Mouse (Mus musculus): ENCODE data around the gene Galnt17.

The Galnt17 gene

DNA sequence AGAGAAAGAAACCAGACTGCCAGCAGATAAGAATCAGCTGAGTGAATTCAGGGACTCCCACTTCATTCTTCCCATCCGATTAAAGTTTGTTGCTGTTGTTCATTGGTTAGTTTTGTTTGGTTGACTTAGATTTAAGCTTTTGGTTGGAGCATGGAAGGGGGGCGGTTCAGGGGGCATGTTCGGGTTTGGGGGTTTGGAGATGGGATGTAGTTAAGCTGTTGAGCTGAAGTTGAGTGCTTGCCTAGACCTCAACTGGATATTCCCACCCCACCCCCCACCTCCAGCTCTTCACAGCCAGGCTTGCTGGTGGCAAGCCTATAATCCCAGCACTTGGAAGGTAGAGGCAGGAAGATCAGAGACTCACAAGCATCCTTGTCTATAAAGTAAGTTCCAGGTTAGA is at the start of gene Galnt17:
Galnt17 (minus strand) TSS at position 101 of the 400 bp plus-strand sequence.
- ChIA-PET POLR2A (interaction anchor here in 2 of 4 experiments (0.6 to 0.8 kb wide), 2 partner anchors 134 to 237 kb away, joined by 3 read pairs; no protein-coding TSS in a partner anchor), CTCF (interaction anchor here in 3 of 4 experiments (0.6 to 1.4 kb wide), 3 partner anchors 121 to 497 kb away, joined by 3 to 4 read pairs (median 4); no protein-coding TSS in a partner anchor)

DNA sequence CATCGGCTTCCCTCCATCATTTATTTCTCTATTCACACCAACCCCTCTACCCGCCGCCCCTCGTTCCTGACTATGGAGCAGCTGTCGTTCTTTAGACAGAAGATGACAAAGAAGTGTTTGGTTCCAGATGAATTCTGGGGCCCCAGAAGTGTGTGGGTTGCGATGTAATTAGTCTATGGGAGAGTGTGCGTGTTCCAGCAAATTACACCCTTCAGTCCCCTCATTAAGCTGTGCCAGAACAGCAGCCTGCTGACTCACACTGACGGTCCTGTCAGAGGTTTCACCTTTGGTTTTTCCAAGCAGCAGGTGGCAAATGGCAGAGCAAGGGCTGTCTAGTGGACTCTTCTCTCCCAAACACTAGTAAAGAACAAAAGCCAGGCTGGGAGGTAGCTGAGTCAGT is 26.2 kb upstream of the Galnt17 start:
- ChIA-PET CTCF (interaction anchor here in 2 of 4 experiments (0.6 kb wide), 2 partner anchors 63 to 285 kb away, joined by 4 read pairs; no protein-coding TSS in a partner anchor), POLR2A (no interaction called here)

DNA sequence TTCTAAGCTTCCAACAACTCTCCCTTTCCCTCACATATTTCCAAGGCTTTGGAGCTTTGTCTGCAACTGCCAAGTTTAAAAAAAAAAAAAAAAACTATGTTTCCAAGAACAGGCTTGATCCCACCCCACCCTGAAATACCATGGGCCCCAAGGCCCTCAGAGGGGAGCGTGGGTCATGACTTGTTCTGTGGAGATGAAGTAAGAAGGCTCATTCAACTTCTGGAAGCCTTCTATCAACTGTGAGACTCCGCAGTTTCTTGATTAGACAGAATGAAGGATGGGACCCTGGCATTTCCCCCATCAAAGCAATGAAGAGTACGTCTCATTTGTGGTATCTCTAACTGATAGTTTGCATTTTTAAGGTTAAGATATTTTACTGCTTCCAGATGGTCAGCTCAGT is 13.0 kb upstream of the Galnt17 start:
- POLR2A ChIA-PET = no interaction called here
- CTCF ChIA-PET = interaction anchor here in 2 of 4 experiments (0.6 kb wide), 2 partner anchors 105 to 330 kb away, joined by 3 to 5 read pairs; no protein-coding TSS in a partner anchor

DNA sequence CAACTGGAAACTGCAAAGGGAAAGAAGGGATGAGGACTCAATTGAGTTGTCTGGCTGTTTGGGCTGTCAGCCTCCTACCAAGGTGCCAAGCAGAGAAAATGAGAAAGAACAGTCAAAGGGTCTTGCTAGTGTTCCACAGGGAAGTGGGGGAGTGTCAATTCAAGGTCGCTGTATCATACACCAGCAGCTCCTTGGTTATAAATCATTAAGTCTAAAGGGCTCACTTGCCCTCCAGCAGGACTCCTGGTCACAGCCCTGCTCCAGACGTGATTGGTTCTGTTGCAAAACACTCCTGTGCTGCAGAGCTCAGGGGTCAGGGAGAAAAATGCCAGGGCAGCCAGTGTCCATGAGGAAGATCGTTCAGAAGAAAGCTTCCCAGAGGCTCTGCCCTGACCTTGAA is 11.3 kb upstream of the Galnt17 start:
- ChIA-PET CTCF (no interaction called here), POLR2A (interaction anchor here in 1 of 4 experiments (1.4 kb wide), 1 partner anchor 87 kb away, joined by 3 read pairs; no protein-coding TSS in a partner anchor)

DNA sequence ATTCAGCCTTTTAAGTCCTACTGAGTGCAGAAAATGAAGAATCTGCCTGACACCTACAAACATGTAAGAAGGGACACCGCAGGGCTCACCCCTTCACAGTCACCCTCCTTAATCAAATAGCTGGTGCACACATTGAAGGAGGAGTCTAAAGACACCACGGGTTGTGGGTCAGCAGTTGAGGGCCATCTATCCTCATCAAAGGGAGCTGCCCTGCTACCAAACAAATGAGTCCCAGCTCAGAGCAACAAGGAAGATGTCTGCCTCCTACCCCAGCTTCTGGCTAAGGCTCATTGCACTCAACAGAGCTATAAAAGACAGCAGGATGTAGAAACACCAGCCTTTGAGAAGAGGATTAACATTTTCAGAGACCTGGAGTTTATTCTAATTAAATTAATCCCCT is 10.8 kb upstream of the Galnt17 start:
- POLR2A ChIA-PET = no interaction called here
- CTCF ChIA-PET = no interaction called here

DNA sequence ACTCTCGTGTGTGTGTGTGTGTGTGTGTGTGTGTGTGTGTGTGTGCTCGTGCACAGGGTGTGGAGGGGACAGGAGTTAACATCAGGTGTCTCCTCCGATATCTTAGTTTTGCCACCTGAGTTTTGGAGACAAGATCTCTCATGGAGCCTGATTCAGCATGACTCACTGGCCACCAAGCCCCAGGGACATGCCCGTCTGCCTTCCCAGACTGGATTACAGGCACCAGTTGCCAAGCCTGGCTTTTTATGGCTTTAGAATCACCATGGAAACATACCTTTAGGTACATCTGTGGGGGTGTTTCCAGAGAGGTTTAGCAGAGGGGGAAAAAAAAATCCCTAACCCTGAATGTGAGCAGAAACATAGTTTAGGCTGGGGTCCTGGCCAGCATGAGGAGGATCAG is 6.7 kb upstream of the Galnt17 start:
- ChIA-PET CTCF (interaction anchor here in 2 of 4 experiments (0.6 to 0.7 kb wide), 2 partner anchors 114 to 662 kb away, joined by 3 read pairs; no protein-coding TSS in a partner anchor), POLR2A (no interaction called here)

DNA sequence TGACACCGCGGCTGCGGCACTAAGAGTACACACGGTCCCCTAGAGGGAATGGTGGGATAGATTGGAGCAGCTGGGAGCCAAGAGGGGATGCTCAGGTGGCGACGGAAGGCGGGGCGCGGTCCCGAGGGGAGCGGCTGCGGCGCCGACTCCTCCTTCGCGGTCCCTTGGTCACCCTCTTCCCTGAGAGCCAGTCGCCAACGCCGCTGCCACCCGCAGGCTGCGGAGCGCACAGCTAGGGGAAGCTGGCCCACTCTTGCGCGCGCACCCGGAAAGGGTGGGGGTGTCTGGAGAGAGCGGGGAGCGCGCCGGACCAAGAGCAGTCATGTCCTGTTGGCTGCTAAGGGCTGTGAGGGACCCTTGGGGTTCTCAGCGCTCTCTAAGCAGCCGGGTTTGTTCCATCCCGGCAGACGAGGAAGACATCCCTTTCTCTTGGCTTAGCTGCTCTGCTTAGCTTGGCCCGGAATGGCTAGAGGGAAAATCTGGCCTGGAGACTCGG is 593 bp downstream of the Galnt17 start:
- ChIA-PET POLR2A (interaction anchor here in 2 of 4 experiments (0.6 to 0.8 kb wide), 2 partner anchors 135 to 238 kb away, joined by 3 read pairs; no protein-coding TSS in a partner anchor), CTCF (interaction anchor here in 3 of 4 experiments (0.5 to 1.4 kb wide), 3 partner anchors 121 to 1012 kb away, joined by 3 to 4 read pairs (median 4); no protein-coding TSS in a partner anchor)

DNA sequence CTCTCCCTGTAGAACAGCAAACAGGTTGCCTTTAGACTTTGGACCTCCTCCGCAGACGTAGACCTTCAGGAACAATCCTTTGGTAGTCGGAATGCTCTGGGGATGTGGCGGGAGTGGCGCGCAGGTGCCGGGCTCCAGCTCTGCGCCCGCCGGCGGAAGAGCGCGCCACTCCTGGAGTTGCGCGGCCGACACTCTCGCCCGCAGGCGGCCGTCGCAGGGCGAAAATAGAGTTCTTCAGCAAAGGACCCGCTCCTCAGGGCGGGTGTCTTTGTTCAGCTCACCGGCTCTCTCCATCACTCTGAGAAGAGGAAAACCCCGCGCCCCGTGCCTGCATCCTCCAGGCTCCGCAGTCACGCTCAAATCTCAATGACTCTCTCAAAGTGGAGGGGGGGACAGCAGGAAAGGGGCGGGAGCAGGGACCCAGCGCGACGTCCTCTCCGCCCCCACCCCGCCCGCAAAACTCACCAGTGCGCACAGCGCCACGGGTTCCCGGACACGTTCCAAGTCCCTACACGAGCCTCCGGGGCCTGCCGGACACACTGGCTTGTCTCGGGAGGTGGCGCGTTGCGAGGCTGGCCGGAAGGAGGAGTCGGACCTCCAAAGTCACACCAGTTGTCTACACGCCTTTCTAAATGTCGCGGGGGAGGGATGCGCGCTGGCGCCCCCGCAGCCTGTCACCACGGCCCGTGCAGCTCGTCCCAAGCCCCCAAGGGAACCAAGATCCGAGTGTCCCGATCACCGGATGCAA is 1.2 kb downstream of the Galnt17 start:
- ChIA-PET POLR2A (interaction anchor here in 2 of 4 experiments (0.8 to 1.3 kb wide), 2 partner anchors 13 to 140 kb away, joined by 3 read pairs; no protein-coding TSS in a partner anchor), CTCF (interaction anchor here (0.5 to 1.4 kb wide), 6 partner anchors 29 to 1011 kb away, joined by 3 to 4 read pairs (median 4); no protein-coding TSS in a partner anchor)

DNA sequence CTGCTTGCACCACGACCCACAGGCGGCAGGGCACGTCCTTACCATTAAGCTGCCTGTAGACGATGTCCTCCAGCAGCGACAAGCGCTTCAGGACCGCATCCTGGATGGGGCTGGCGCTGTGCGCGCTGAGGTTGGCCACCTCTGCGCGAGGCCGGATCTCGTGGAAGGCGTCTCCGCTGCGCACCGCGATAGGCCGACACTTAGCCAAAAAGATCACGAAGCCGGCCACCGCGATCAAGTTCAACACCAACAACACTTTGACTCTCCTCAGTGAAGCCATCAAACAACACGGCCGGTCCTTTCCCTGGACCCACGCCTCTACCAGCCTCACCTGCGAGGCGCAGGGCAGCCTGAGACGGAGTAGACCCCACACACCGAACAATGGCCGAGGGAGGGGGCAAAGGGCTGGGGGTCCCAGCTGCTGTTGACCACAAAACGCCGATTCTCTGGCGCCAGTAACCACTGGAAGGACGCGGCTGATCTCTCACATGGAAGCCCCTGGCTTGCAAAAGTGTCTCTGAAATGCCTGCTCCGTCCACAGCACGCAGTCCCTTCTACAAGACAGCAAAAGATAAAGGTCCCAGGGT is 1.9 kb downstream of the Galnt17 start:
- POLR2A ChIA-PET = interaction anchor here in 2 of 4 experiments (0.8 to 1.3 kb wide), 3 partner anchors 12 to 141 kb away, joined by 3 to 7 read pairs (median 3); no protein-coding TSS in a partner anchor
- CTCF ChIA-PET = interaction anchor here in 2 of 4 experiments (0.5 to 1.1 kb wide), 3 partner anchors 30 to 122 kb away, joined by 3 to 4 read pairs (median 3); no protein-coding TSS in a partner anchor

DNA sequence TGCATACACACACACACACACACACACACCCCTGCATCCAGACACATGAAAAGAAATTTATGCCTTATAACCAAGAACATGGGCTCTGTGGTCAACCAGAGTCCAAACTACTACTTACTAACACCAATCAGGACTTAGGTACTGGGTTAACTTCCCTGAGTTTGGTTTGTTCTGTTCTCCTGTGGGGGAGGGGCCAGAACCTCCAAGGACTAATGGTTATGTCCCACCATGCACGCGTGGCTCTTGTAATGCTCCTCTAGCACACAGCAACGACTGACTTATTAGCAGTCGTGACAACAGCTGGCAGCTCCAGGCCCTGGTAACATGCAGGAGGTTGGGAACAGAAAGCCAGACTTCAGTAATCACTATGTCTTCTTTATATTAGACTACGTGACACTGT is 3.1 kb downstream of the Galnt17 start:
- POLR2A ChIA-PET = no interaction called here
- CTCF ChIA-PET = no interaction called here

DNA sequence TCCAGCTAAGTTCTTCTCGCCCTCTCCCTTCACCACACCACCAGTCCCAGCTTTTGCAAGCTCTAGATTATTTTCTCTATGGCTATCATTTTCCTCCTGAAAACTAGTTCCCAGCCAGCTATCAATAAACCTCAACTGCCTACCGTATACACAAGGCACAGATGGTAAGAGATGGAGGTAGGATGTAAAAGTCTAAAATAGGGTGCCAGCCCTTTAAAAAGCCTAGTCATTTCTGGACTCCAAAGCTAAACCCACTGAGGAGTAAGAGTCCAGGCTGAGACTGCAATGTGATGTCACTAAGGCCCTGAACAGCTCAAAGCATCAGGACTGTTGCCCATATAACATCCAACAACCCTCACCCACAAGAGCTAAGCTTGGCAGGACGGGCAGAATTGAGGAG is 6.8 kb downstream of the Galnt17 start:
- CTCF ChIA-PET = no interaction called here
- POLR2A ChIA-PET = no interaction called here

DNA sequence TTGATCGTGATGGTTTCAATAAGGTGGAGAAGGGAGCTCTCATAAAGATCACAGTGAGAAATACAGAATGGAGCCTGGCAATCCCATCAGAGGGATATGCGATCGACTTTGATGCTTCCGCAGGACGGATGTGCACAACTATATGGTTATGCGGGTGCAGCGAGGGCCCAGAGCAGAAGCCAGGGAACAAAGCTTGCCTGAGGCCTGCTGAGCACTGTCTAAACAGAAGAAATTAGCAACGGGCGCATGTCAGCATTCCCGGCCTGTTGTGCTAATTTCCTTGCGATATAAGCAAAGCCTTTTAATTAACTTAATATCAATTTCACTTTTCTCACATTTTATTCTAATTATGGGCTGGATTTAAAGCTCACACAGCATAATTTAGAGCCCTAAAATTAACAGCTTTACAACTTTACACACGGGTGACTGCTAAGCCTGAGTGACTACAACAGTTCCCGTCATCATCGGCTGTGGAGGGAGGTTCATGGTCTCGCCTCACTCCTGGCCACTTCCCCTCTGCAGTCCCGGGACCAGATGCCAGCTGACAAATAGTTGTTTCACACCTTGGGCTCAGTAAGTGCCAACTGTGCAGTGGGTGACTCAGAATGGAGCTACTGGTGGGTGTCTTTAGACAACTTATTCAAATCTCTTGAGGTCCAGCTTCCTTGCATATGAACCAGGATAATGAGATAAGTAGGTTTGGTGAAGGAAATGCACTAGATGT is 14.4 kb downstream of the Galnt17 start:
- ChIA-PET POLR2A (interaction anchor here in 3 of 4 experiments (0.6 to 1.4 kb wide), 4 partner anchors 12 to 316 kb away, joined by 3 to 7 read pairs (median 4); no protein-coding TSS in a partner anchor), CTCF (interaction anchor here in 2 of 4 experiments (0.6 to 1.7 kb wide), 3 partner anchors 13 to 134 kb away, joined by 3 to 8 read pairs (median 5); no protein-coding TSS in a partner anchor)

DNA sequence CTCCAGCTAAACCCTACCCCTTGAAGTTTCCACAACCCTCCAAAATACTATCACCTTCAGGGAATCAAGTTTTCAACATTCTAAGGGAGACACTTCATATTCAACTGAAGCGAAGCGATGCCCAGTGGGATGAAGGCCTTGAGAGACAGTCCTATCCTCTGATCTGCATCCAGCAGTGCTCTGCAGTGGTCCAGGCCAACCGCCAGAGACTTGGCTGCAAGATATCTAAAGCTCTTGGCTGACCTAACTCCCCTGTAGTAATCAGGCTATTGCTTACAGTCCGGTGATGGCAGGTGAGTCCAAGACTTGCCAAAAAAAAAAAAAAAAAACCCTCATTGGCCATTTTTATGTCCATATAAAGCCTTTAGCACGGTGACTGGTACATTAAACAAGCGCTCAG is 21.2 kb downstream of the Galnt17 start:
- POLR2A ChIA-PET = no interaction called here
- CTCF ChIA-PET = no interaction called here

DNA sequence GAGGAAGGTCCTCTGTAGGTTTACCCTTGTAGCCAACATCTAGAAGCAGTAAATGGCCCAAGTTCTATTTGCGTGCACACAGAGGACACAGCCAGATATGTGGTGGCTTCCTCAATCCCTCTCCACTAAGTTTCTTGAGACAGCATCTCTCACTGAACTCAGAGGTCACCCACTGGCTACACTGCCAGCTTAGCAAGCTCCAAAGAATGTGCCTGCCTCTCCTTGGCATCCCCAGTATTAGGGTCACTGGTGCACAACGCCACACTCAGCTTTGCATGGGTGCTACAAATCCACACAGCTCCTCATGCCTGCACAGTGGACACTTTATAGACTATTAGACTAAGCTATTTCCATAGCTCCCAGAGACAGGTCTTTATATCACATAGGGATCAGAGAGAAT is 21.6 kb downstream of the Galnt17 start:
- ChIA-PET CTCF (no interaction called here), POLR2A (no interaction called here)

DNA sequence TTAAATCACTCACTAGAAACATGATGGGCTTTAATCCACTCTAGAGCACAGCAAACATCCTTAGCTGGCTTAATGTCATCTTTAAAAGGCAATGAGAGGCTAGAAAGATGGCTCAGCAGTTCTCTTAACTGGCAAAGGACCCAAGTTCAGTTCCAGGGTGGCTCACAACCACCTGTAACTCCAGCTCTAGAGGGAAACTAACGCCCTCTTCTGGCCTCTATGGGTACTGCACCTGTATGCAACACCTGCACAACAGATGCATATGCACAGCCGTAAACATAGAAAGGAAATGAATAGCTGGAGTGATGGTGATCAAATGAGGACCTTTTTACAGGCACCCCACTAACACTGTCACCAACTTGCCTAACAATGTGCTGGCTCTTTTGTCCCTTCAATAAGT is 27.9 kb downstream of the Galnt17 start:
- CTCF ChIA-PET = interaction anchor here (0.5 to 2.9 kb wide), 43 partner anchors 9 to 780 kb away, joined by 3 to 24 read pairs (median 4); no protein-coding TSS in a partner anchor
- POLR2A ChIA-PET = interaction anchor here in 1 of 4 experiments (0.7 kb wide), 1 partner anchor 95 kb away, joined by 3 read pairs; no protein-coding TSS in a partner anchor

DNA sequence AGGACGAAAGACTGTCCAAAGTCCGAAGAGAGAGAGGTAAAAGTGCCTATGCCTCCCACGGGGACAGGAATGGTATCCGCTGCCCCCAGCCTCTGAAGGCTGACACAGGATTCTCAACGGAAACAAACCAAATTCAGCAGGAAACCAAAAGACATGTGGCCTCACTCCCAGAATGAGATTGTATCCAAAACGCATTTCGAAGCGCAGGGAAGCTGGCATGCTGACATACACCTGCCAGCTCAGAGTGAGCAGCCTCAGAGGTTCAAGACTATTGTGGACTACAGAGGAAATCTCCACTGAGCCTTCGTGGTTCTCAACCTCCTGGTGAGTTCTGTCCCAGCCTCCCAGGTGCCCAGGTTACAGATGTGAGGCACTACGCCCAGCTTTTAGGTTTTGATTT is 29.0 kb downstream of the Galnt17 start:
- POLR2A ChIA-PET = no interaction called here

DNA sequence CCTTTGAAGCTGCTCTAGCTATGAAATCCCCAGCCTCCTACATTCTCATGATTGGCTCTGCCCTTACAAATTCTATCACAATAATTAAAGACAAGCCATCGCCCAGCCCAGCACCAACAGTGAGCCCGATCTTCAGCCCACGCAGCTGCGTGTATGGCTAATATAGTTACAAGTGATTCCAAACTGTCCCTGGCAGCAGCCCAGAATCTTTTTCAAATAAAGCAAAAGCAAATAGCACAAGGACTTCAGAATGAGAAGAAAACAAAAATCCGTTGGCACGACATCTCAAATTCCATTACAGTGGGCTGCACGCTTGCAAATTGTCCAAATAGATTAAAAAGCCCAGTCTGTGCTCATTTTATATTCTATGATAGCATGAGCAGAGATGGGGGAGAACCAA is 31.1 kb downstream of the Galnt17 start:
- ChIA-PET CTCF (no interaction called here), POLR2A (no interaction called here)

More for the DNA sequence above, 29.0 kb downstream of the Galnt17 start:
- CTCF ChIA-PET = interaction anchor here (1.0 to 2.9 kb wide), 18 partner anchors 11 to 409 kb away, joined by 3 to 24 read pairs (median 4); no protein-coding TSS in a partner anchor

DNA sequence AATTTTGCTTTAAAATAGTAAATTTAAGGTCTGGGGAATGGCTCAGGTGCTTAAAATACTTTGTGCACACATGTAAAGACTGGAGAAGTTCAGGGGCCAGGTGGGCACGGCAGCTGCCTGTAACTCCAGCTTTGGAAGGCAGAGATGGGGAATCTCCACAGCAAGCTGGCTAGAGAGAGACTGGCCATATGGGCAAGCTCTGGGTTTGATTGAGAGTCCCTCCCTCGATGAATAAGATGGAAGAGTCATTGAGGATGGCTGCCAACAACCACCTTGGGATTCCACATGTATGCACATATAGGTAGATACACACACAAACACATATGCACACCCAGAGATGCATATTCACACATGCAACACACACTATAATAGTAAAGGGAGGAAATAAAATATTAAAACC is 42.0 kb downstream of the Galnt17 start:
- CTCF ChIA-PET = interaction anchor here in 1 of 4 experiments (0.6 kb wide), 1 partner anchor 205 kb away, joined by 3 read pairs; no protein-coding TSS in a partner anchor
- POLR2A ChIA-PET = no interaction called here

DNA sequence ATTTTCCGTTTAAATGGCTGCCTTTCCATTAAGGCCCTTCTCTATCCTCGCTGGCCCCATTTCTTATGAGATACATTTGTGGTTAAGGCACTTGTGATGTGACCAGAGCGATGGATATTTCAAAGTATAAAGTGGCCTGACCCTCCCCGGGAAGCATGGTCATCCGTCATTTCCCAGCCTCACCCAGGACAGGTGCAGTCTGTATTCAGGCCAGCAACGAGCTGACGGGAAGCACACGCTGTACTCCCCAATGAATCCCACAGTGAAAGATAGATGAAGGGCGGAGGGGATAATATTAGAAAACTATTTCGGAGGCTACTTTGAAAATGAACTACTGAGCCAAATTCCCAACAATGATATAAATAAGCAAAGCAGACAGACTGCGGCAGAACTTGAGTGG is 44.2 kb downstream of the Galnt17 start:
- ChIA-PET CTCF (interaction anchor here in 1 of 4 experiments (1.4 kb wide), 1 partner anchor 313 kb away, joined by 3 read pairs; no protein-coding TSS in a partner anchor), POLR2A (no interaction called here)

Data from embryonic stem cell, embryonic (primary cell).